Mouse (Mus musculus): ENCODE data around the gene Slc40a1. TPM values are rescaled to one million over a fixed set of nuclear protein-coding genes. Genes with fewer than 3 reads are reported as not detected.

The Slc40a1 gene
- polyA plus RNA-seq, 1 experiment from 2014 or later, result 34.0 TPM

DNA sequence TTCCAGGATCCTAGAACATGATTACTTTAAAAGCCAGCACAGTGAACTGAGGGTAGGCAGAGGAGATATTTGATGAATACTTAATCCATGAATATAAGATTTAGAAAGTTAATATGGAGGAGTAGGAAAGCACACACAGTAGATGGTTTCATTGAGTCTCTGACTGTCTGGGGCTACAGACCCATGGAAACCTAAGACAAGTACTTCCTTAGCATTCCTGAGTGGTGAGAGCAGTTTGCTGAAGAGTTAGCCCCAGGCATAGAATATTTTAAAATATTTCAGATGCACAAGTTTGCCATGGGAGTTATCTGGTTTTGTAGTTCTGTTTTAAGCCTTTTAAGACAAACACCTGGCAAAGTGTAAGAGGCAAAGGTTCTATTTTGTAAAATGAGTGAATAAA, 65.2 kb downstream of the Slc40a1 start:
- Histone ChIP-seq H3K27ac (replicated peaks) (no peak overlapping the region), H3K4me3 (no peak overlapping the region), H3K36me3 (no peaks in the 10 kb centered on the region), H3K9ac (no peak overlapping the region), H3K9me3 (no peaks in the 10 kb centered on the region), H3K4me2 (no peak overlapping the region), H3K27me3 (no peaks in the 10 kb centered on the region), H3K4me1 (replicated peaks) (no peaks in the 10 kb centered on the region)
- ATAC-seq (ENCODE audit: low FRiP score, low read depth), result no peak

DNA sequence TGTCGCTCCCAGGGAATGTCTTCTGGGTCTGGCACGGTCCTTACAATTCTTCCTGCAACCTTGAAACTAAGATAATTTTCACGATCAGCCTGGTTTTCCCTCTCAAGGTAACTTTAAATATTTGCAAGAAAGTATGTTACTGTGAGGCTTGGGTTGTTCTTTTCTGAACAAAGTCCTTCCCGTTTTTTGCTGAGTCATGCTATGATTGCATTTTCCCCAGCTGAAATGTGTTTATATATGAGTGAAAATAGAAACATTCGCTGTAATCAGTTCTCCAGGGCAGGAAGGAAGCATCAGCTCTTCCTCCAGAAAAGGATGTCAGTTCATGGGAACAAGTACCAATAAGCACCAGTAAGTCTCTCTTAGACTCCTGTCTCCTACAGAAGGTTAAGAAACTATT, 66.0 kb downstream of the Slc40a1 start:
- Histone ChIP-seq H3K9me3 (no peaks in the 10 kb centered on the region), H3K36me3 (no peaks in the 10 kb centered on the region), H3K27ac (replicated peaks) (no peak overlapping the region), H3K27me3 (no peaks in the 10 kb centered on the region), H3K4me2 (no peak overlapping the region), H3K9ac (no peak overlapping the region), H3K4me3 (no peak overlapping the region), H3K4me1 (replicated peaks) (no peaks in the 10 kb centered on the region)
- WGBS, result 75% methylated on average over 5 of the region's 5 CpGs
- ATAC-seq (ENCODE audit: low FRiP score, low read depth), result no peak

Other genes with a start within 250 kb of the Slc40a1 start
- 54.1 and 54.5 TPM in 2 replicates for gene Wdr75, start 131.4 kb downstream of the Slc40a1 start, polyA plus RNA-seq (2015; fragmentation: Nextera tagmentation; extraction: Ambion mirVana)
- gene Gm5269, start 36.2 kb downstream of the Slc40a1 start, polyA plus RNA-seq (2015; fragmentation: Nextera tagmentation; extraction: Ambion mirVana), result not detected in 2 replicates
- gene Dnah7b, start 139.8 kb upstream of the Slc40a1 start, polyA plus RNA-seq (2015; fragmentation: Nextera tagmentation; extraction: Ambion mirVana), result 2.8 and 3.3 TPM in 2 replicates